Mouse (Mus musculus): ENCODE data around the gene Tnc. TPM values are rescaled to one million over a fixed set of nuclear protein-coding genes. Genes with fewer than 3 reads are reported as not detected.
"Not testable (repeated sequence)": the region's sequence is repeated elsewhere in the genome, so short reads cannot be mapped to it uniquely, and the experiment has no call there.

Gene Tnc
- polyA plus RNA-seq, 1 experiment from 2014 or later = 24.6 TPM

DNA sequence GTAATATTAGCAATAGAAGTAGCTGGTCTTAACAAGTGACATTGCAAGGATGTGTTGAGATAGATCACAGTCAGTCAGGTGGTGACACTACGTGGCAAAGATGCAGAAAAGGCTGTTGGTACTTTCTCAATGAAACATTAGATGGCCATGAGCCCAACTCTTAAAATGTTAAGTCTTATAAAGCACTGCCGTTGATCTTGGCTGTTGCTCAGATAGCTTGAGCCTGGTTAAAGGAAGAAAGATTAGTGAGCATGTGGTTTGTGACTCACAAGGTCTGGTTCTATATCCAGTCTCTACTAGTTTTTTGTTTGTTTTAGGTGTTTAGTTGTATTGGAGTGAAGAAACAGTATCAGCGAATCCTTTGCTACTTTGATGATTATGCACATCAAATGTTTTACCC, 76.9 kb downstream of the Tnc start:
- Histone ChIP-seq H3K4me1 (ENCODE audit: control insufficient read depth, insufficient read depth, low read length) (no peaks in the 10 kb centered on the region), H3K4me2 (no peak overlapping the region), H3K27me3 (ENCODE audit: control insufficient read depth, insufficient read depth, low read length) (no peaks in the 10 kb centered on the region), H3K36me3 (ENCODE audit: control insufficient read depth, insufficient read depth, low read length) (no peaks in the 10 kb centered on the region), H3K9me3 (replicated peaks; ENCODE audit: control insufficient read depth, low read length) (no peaks in the 10 kb centered on the region), H3K4me3 (ENCODE audit: low read depth, low read length) (no peak overlapping the region), H3K27ac (ENCODE audit: low read depth, low read length) (no peak overlapping the region), H3K9ac (ENCODE audit: low read depth, low read length) (no peak overlapping the region)
- WGBS (ENCODE audit: insufficient replicate concordance) = 74% methylated on average over 3 of the region's 3 CpGs
- no peak for ATAC-seq (replicated peaks; ENCODE audit: insufficient number of reproducible peaks, low FRiP score, low TSS enrichment)

GRCm38 (mm10) chr4:63963410-63963809, 83.4 kb downstream of the Tnc start:
- no peaks in the 10 kb centered on the region for H3K36me3 ChIP-seq (ENCODE audit: control insufficient read depth, insufficient read depth, low read length)
- no peaks in the 10 kb centered on the region for H3K9me3 ChIP-seq (replicated peaks; ENCODE audit: control insufficient read depth, low read length)
- WGBS (ENCODE audit: insufficient replicate concordance) = 92% methylated on average over 1 of the region's 1 CpGs
- H3K27ac ChIP-seq (ENCODE audit: low read depth, low read length) = no peak overlapping the region
- H3K4me3 ChIP-seq (ENCODE audit: low read depth, low read length) = no peak overlapping the region
- no peaks in the 10 kb centered on the region for H3K27me3 ChIP-seq (ENCODE audit: control insufficient read depth, insufficient read depth, low read length)
- no peaks in the 10 kb centered on the region for H3K4me1 ChIP-seq (ENCODE audit: control insufficient read depth, insufficient read depth, low read length)
- ATAC-seq (replicated peaks; ENCODE audit: insufficient number of reproducible peaks, low FRiP score, low TSS enrichment) = no peak
- no peak overlapping the region for H3K9ac ChIP-seq (ENCODE audit: low read depth, low read length)
- H3K4me2 ChIP-seq = no peak overlapping the region

GRCm38 (mm10) chr4:63961858-63962468, 84.9 kb downstream of the Tnc start:
- Histone ChIP-seq H3K27ac (ENCODE audit: low read depth, low read length) (no peak overlapping the region), H3K4me3 (ENCODE audit: low read depth, low read length) (no peak overlapping the region), H3K9ac (ENCODE audit: low read depth, low read length) (no peak overlapping the region), H3K4me2 (no peak overlapping the region), H3K27me3 (ENCODE audit: control insufficient read depth, insufficient read depth, low read length) (no peaks in the 10 kb centered on the region), H3K36me3 (ENCODE audit: control insufficient read depth, insufficient read depth, low read length) (no peaks in the 10 kb centered on the region), H3K4me1 (ENCODE audit: control insufficient read depth, insufficient read depth, low read length) (no peaks in the 10 kb centered on the region), H3K9me3 (replicated peaks; ENCODE audit: control insufficient read depth, low read length) (no peaks in the 10 kb centered on the region)
- WGBS (ENCODE audit: insufficient replicate concordance) = 84% methylated on average over 5 of the region's 5 CpGs
- no peak for ATAC-seq (replicated peaks; ENCODE audit: insufficient number of reproducible peaks, low FRiP score, low TSS enrichment)

GRCm38 (mm10) chr4:63958601-63959000, 88.2 kb downstream of the Tnc start:
- no peaks in the 10 kb centered on the region for H3K4me1 ChIP-seq (ENCODE audit: control insufficient read depth, insufficient read depth, low read length)
- H3K27ac ChIP-seq (ENCODE audit: low read depth, low read length) = no peak overlapping the region
- H3K9ac ChIP-seq (ENCODE audit: low read depth, low read length) = no peak overlapping the region
- H3K27me3 ChIP-seq (ENCODE audit: control insufficient read depth, insufficient read depth, low read length) = no peaks in the 10 kb centered on the region
- ATAC-seq (replicated peaks; ENCODE audit: insufficient number of reproducible peaks, low FRiP score, low TSS enrichment) = no peak
- H3K36me3 ChIP-seq (ENCODE audit: control insufficient read depth, insufficient read depth, low read length) = no peaks in the 10 kb centered on the region
- H3K4me3 ChIP-seq (ENCODE audit: low read depth, low read length) = no peak overlapping the region
- H3K9me3 ChIP-seq (replicated peaks; ENCODE audit: control insufficient read depth, low read length) = no peaks in the 10 kb centered on the region
- H3K4me2 ChIP-seq = no peak overlapping the region
- 70% methylated on average over 4 of the region's 4 CpGs for WGBS (ENCODE audit: insufficient replicate concordance)

- H3K27me3 ChIP-seq (ENCODE audit: control insufficient read depth, insufficient read depth, low read length) = peaks cover 12% of the 10 kb centered on the region
- 88% methylated on average over 9 of the region's 9 CpGs for WGBS (ENCODE audit: insufficient replicate concordance)
- H3K9ac ChIP-seq (ENCODE audit: low read depth, low read length) = no peak overlapping the region
- H3K4me2 ChIP-seq = no peak overlapping the region
- no peak overlapping the region for H3K4me3 ChIP-seq (ENCODE audit: low read depth, low read length)
- no peaks in the 10 kb centered on the region for H3K9me3 ChIP-seq (replicated peaks; ENCODE audit: control insufficient read depth, low read length)
- no peaks in the 10 kb centered on the region for H3K4me1 ChIP-seq (ENCODE audit: control insufficient read depth, insufficient read depth, low read length)
- ATAC-seq (replicated peaks; ENCODE audit: insufficient number of reproducible peaks, low FRiP score, low TSS enrichment) = no peak
- H3K36me3 ChIP-seq (ENCODE audit: control insufficient read depth, insufficient read depth, low read length) = no peaks in the 10 kb centered on the region
- H3K27ac ChIP-seq (ENCODE audit: low read depth, low read length) = no peak overlapping the region
These were observed 96.8 kb downstream of the Tnc start for GRCm38 (mm10) chr4:63950054-63950453.

- not testable (repeated sequence) for H3K4me2 ChIP-seq; H3K4me3 ChIP-seq (ENCODE audit: low read depth, low read length); H3K4me1 ChIP-seq (ENCODE audit: control insufficient read depth, insufficient read depth, low read length); H3K9ac ChIP-seq (ENCODE audit: low read depth, low read length); ATAC-seq (replicated peaks; ENCODE audit: insufficient number of reproducible peaks, low FRiP score, low TSS enrichment); H3K36me3 ChIP-seq (ENCODE audit: control insufficient read depth, insufficient read depth, low read length); H3K27ac ChIP-seq (ENCODE audit: low read depth, low read length); H3K9me3 ChIP-seq (replicated peaks; ENCODE audit: control insufficient read depth, low read length)
- WGBS (ENCODE audit: insufficient replicate concordance) = 77% methylated on average over 5 of the region's 5 CpGs
- peaks cover 12% of the 10 kb centered on the region for H3K27me3 ChIP-seq (ENCODE audit: control insufficient read depth, insufficient read depth, low read length)
These were observed 98.1 kb downstream of the Tnc start for GRCm38 (mm10) chr4:63948688-63949073.

DNA sequence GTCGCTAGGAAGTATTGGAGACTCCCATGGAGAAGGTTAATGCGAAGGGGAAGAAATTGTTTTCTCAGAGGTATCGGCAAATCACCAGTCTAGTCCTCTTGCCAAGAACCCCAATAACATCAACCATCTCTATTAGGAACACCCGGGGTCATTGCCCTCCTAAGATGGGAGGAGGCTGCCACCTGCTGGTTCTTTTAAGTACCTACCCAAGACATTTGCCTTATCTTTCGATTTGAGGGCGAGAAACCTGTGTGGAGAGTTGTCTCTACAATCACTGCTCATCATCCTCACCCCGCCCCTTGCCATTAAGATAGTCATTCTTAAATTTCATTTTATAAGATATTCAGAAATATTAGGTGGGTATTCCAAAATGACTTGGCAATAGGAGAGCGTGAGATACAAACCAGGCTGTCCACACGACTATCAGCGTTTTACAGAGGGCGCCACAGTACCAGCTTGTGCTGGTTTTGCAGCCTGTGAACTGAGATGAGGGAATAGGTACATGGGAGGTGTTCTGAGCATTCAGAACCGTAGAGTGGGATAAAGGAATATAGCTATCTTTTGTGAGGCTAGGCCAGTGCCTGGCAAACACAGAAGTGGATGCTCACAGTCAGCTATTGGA, 98.6 kb downstream of the Tnc start:
- H3K4me2 ChIP-seq = peak overlapping the region; percentile 37
- 36% methylated on average over 12 of the region's 12 CpGs for WGBS (ENCODE audit: insufficient replicate concordance)
- H3K27ac ChIP-seq (ENCODE audit: low read depth, low read length) = no peak overlapping the region
- no peaks in the 10 kb centered on the region for H3K36me3 ChIP-seq (ENCODE audit: control insufficient read depth, insufficient read depth, low read length)
- no peak overlapping the region for H3K4me3 ChIP-seq (ENCODE audit: low read depth, low read length)
- no peak overlapping the region for H3K9ac ChIP-seq (ENCODE audit: low read depth, low read length)
- ATAC-seq (replicated peaks; ENCODE audit: insufficient number of reproducible peaks, low FRiP score, low TSS enrichment) = no peak
- H3K27me3 ChIP-seq (ENCODE audit: control insufficient read depth, insufficient read depth, low read length) = peaks cover 12% of the 10 kb centered on the region
- no peaks in the 10 kb centered on the region for H3K4me1 ChIP-seq (ENCODE audit: control insufficient read depth, insufficient read depth, low read length)
- H3K9me3 ChIP-seq (replicated peaks; ENCODE audit: control insufficient read depth, low read length) = no peaks in the 10 kb centered on the region

GRCm38 (mm10) chr4:63943813-63944212, 103.0 kb downstream of the Tnc start:
- no peak overlapping the region for H3K27ac ChIP-seq (ENCODE audit: low read depth, low read length)
- no peaks in the 10 kb centered on the region for H3K9me3 ChIP-seq (replicated peaks; ENCODE audit: control insufficient read depth, low read length)
- no peak overlapping the region for H3K4me2 ChIP-seq
- H3K27me3 ChIP-seq (ENCODE audit: control insufficient read depth, insufficient read depth, low read length) = peaks cover 7% of the 10 kb centered on the region; the same call in 1 of the 2 replicates
- no peak for ATAC-seq (replicated peaks; ENCODE audit: insufficient number of reproducible peaks, low FRiP score, low TSS enrichment)
- H3K4me1 ChIP-seq (ENCODE audit: control insufficient read depth, insufficient read depth, low read length) = no peaks in the 10 kb centered on the region
- H3K9ac ChIP-seq (ENCODE audit: low read depth, low read length) = no peak overlapping the region
- 70% methylated on average over 5 of the region's 5 CpGs for WGBS (ENCODE audit: insufficient replicate concordance)
- no peak overlapping the region for H3K4me3 ChIP-seq (ENCODE audit: low read depth, low read length)
- H3K36me3 ChIP-seq (ENCODE audit: control insufficient read depth, insufficient read depth, low read length) = no peaks in the 10 kb centered on the region

GRCm38 (mm10) chr4:63942875-63943274, 103.9 kb downstream of the Tnc start:
- no peak overlapping the region for H3K27ac ChIP-seq (ENCODE audit: low read depth, low read length)
- WGBS (ENCODE audit: insufficient replicate concordance) = 85% methylated on average over 3 of the region's 3 CpGs
- H3K4me2 ChIP-seq = no peak overlapping the region
- H3K9me3 ChIP-seq (replicated peaks; ENCODE audit: control insufficient read depth, low read length) = no peaks in the 10 kb centered on the region
- H3K9ac ChIP-seq (ENCODE audit: low read depth, low read length) = no peak overlapping the region
- no peak overlapping the region for H3K4me3 ChIP-seq (ENCODE audit: low read depth, low read length)
- ATAC-seq (replicated peaks; ENCODE audit: insufficient number of reproducible peaks, low FRiP score, low TSS enrichment) = no peak
- peaks cover 7% of the 10 kb centered on the region; the same call in 1 of the 2 replicates for H3K27me3 ChIP-seq (ENCODE audit: control insufficient read depth, insufficient read depth, low read length)
- no peaks in the 10 kb centered on the region for H3K36me3 ChIP-seq (ENCODE audit: control insufficient read depth, insufficient read depth, low read length)
- no peaks in the 10 kb centered on the region for H3K4me1 ChIP-seq (ENCODE audit: control insufficient read depth, insufficient read depth, low read length)
